Mouse (Mus musculus): ENCODE results near the gene Spred2. TPM values are rescaled to one million over a fixed set of nuclear protein-coding genes. Genes with fewer than 3 reads are reported as not detected.

Gene Spred2
- polyA plus RNA-seq, 1 experiment from 2014 or later, result 7.3 TPM

DNA sequence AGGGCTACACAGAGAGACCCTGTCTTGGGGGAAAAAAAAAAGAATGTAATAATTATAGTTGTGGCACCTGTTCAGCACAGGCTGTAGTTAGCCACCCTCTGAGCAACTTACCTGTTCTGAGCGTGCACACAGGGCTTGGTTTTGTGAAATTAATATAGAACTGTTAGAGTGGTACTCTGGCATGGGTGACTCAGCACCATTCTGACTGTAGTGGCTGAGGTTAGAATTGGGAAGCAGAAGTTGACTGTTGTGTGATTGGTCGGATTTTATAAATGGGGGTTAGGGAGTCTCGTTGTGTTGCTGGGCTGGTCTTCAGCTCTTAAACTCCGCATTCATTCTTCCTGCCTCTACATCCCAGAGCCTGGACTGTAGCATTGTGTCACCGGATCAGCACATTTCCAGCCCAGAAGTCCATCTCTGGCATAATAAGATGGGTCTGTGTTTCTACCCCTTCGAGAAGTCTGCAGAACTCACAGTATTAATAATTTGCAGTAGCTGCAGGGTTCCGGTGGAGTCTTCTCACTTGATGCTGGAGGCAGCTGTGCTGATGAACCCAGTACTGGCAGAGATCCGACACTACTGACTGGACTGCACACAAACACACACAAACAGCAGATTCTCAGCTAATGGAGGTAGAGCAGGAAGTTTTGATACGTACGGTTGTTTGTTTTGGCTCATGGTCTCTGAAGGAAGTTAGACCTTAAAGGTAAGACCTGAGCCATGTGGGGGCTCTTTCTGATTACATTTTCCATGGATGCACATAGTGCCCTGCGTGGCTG, 5.1 kb downstream of the Spred2 start:
- no peaks in the 10 kb centered on the region for H3K27me3 ChIP-seq (ENCODE audit: poor library complexity, severe bottlenecking)
- 87% methylated on average over 11 of the region's 11 CpGs for WGBS
- peaks cover 11% of the 10 kb centered on the region for H3K36me3 ChIP-seq (replicated peaks)
- H3K4me3 ChIP-seq, result no peak overlapping the region
- peaks cover 38% of the 10 kb centered on the region for H3K4me1 ChIP-seq
- H3K27ac ChIP-seq, result no peak overlapping the region
- no peak for DNase-seq (ENCODE audit: extremely low spot score, low spot score)
- no peaks in the 10 kb centered on the region for H3K9me3 ChIP-seq

DNA sequence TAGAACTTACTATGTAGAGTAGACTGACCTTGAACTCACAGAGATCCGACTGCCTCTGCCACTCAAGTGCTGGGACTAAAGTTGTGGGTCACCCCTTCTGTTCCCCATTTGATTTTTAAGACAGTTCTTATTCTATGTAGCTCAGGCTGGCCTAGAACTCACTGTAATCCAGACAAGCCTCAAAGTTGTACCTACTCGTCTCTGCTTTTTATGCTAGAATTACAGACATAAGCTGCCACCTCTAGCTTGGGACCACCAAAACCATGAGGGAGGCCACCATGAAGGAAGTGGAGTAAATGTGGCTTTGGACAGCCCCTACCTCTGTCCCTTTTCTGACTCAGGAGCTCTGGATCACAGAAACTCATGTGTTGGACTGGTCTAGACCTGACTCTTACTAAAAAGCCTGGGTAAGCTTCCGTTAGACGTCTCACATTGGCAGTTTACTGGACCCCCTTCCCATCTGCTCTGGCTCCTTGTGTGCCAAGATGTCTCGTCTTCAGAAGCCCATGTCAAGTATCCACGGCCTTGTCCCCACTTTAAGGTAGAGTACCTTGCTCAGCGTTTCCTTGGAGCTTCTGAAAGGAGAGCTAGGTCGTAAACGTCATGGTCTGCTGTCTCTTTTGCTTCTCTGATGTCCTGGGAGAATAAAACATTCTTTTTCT, 7.5 kb downstream of the Spred2 start:
- DNase-seq (ENCODE audit: extremely low spot score, low spot score), result no peak
- Histone ChIP-seq H3K36me3 (replicated peaks) (peaks cover 14% of the 10 kb centered on the region), H3K9me3 (no peaks in the 10 kb centered on the region), H3K27ac (no peak overlapping the region), H3K4me3 (no peak overlapping the region), H3K4me1 (peaks cover 39% of the 10 kb centered on the region), H3K27me3 (ENCODE audit: poor library complexity, severe bottlenecking) (no peaks in the 10 kb centered on the region)
- WGBS, result 93% methylated on average over 9 of the region's 9 CpGs

DNA sequence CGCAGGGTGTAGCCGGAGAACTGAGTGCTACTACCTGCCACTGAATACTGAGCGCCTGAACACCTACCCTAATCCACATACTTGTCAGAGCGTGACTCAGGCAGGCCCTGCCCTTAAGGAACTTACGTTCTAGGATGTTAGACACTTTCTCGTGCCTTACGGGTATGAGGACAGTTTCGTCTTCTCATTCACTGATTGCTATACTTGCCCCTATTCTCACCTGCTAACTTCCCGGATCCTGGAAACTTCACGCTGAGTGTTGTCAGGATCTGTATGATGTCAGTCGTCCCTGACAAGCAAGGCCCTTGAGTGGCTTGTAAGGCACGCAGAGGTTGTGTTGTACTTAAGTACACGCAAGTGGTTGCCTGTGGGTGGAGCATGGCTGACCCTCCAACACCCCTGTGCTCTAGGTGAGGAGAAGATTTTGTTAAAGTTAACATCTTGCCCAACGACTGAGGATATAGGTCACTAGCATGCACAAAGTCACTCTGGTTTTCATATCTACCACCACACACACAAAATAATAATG, 8.9 kb downstream of the Spred2 start:
- Histone ChIP-seq H3K4me3 (no peak overlapping the region), H3K27ac (no peak overlapping the region), H3K36me3 (replicated peaks) (peaks cover 14% of the 10 kb centered on the region), H3K4me1 (peaks cover 30% of the 10 kb centered on the region), H3K27me3 (ENCODE audit: poor library complexity, severe bottlenecking) (no peaks in the 10 kb centered on the region), H3K9me3 (no peaks in the 10 kb centered on the region)
- no peak for DNase-seq (ENCODE audit: extremely low spot score, low spot score)
- 92% methylated on average over 14 of the region's 14 CpGs for whole genome bisulfite sequencing

DNA sequence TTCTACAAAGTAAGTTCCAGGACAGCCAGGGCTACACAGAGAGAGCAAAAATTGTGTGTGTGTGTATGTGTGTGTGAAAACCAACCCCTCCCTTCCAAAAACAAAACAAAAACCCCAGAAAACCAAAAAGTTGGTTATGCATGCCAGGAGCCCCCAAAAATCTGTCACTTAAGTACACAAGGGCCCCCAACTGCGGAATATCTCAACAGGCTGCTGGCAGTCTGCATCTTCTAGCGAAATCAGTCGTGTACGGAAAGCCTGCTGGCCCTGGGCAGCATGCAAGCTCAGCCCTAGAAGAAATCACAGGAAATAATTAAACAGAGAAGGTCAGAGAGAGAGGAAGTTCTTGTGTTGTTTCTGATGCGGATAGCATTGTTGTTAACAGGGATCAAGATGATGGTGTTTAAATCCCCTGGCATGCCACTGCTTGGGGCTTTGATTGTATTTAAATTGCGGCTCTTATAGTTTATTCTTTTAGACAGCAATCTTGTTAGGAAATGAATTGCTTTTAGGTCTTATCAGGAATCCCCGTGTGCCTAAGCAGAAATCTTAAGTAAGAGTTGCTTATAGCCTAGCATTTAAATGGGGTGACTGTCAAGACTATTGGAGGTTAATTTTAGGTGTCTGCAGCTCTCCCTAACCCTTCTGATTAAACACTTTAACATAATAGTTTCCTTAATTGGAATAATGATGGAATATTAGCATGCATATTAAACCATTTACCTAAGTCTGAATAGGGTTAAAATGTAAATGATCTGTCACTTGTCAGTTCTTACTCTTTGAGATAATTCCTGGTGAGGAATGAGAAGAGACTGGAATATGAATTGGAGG, 11.6 kb downstream of the Spred2 start:
- Histone ChIP-seq H3K36me3 (replicated peaks) (peaks cover 24% of the 10 kb centered on the region), H3K9me3 (no peaks in the 10 kb centered on the region), H3K27me3 (ENCODE audit: poor library complexity, severe bottlenecking) (no peaks in the 10 kb centered on the region), H3K4me3 (no peak overlapping the region), H3K27ac (no peak overlapping the region), H3K4me1 (peaks cover 12% of the 10 kb centered on the region)
- 68% methylated on average over 7 of the region's 7 CpGs for WGBS
- no peak for DNase-seq (ENCODE audit: extremely low spot score, low spot score)

GRCm38 (mm10) chr11:19938456-19939004, 14.4 kb downstream of the Spred2 start:
- no peak for DNase-seq (ENCODE audit: extremely low spot score, low spot score)
- no peak overlapping the region for H3K4me3 ChIP-seq
- H3K9me3 ChIP-seq, result no peaks in the 10 kb centered on the region
- no peak overlapping the region for H3K27ac ChIP-seq
- H3K4me1 ChIP-seq, result peaks cover 20% of the 10 kb centered on the region
- no peaks in the 10 kb centered on the region for H3K27me3 ChIP-seq (ENCODE audit: poor library complexity, severe bottlenecking)
- 93% methylated on average over 10 of the region's 10 CpGs for WGBS
- H3K36me3 ChIP-seq (replicated peaks), result peaks cover 33% of the 10 kb centered on the region

- Histone ChIP-seq H3K4me3 (no peak overlapping the region), H3K36me3 (replicated peaks) (peaks cover 35% of the 10 kb centered on the region), H3K27me3 (ENCODE audit: poor library complexity, severe bottlenecking) (no peaks in the 10 kb centered on the region), H3K4me1 (peaks cover 23% of the 10 kb centered on the region), H3K27ac (no peak overlapping the region), H3K9me3 (no peaks in the 10 kb centered on the region)
- 90% methylated on average over 5 of the region's 5 CpGs for WGBS
- no peak for DNase-seq (ENCODE audit: extremely low spot score, low spot score)
These were observed 15.1 kb downstream of the Spred2 start for GRCm38 (mm10) chr11:19939305-19939730.

- Histone ChIP-seq H3K4me1 (peaks cover 28% of the 10 kb centered on the region), H3K27ac (no peak overlapping the region), H3K36me3 (replicated peaks) (peaks cover 37% of the 10 kb centered on the region), H3K9me3 (no peaks in the 10 kb centered on the region), H3K4me3 (no peak overlapping the region), H3K27me3 (ENCODE audit: poor library complexity, severe bottlenecking) (no peaks in the 10 kb centered on the region)
- WGBS, result 93% methylated on average over 8 of the region's 8 CpGs
- no peak for DNase-seq (ENCODE audit: extremely low spot score, low spot score)
These were observed 15.7 kb downstream of the Spred2 start for GRCm38 (mm10) chr11:19939831-19940230.

DNA sequence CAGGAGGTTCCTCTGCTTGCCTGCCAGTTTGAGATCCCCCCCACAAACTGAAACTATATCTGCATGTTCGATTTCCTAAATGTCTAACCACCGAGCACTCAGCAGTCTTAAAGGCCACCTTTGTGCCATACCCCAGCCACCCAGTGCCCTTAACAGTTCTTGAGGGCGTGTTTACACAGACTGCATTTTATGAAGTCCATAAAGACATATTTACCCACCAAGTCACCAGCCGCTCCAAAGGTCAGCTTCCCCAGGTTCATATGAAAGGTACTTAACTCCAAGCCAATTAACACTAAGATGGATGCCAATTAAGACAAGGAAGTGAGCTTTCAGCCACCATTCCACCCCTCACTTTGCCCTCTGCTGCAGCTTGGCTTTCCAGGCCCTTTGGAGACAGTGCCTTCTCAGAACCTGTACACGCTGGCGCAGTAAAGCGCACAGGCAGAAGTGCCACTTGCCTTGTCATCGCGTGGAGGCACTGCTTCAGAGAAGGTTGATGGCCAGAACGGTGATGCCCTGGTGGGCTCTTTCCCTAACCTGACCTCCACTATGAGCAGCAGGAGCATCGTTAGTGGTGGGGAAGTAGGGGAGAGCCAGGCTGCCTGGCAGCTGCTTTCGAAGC, 17.1 kb downstream of the Spred2 start:
- WGBS, result 87% methylated on average over 12 of the region's 12 CpGs
- DNase-seq (ENCODE audit: extremely low spot score, low spot score), result no peak
- H3K36me3 ChIP-seq (replicated peaks), result peaks cover 51% of the 10 kb centered on the region
- H3K27me3 ChIP-seq (ENCODE audit: poor library complexity, severe bottlenecking), result no peaks in the 10 kb centered on the region
- peaks cover 26% of the 10 kb centered on the region for H3K4me1 ChIP-seq
- 0 out of 2 replicates have a peak overlapping the region, but pooled peaks have one; percentile 9 for H3K27ac ChIP-seq
- peaks cover 4% of the 10 kb centered on the region; the same call in 1 of the 2 replicates for H3K9me3 ChIP-seq
- H3K4me3 ChIP-seq, result no peak overlapping the region

DNA sequence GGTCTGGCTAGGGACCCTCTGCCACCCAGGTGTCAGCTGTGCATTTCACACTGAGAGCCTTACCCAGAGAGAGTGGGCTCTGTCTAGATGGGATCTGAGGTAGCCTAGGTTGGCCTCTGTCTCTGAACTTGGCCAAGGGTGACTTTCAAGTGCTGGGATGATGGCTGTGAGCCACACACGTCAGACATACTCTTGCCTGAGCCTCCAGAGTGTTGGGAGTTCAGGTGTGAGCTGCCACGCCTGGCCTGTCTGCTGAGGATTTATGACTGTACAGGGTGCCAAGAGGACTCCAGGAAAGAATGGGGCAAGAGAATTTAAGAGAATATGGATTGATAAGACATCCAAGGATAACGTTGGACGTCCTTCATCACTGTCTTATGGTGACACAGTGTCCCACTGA, 17.8 kb downstream of the Spred2 start:
- Histone ChIP-seq H3K9me3 (peaks cover 4% of the 10 kb centered on the region; the same call in 1 of the 2 replicates), H3K4me1 (peaks cover 25% of the 10 kb centered on the region), H3K36me3 (replicated peaks) (peaks cover 55% of the 10 kb centered on the region), H3K27me3 (ENCODE audit: poor library complexity, severe bottlenecking) (no peaks in the 10 kb centered on the region), H3K27ac (no peak overlapping the region), H3K4me3 (no peak overlapping the region)
- WGBS, result 90% methylated on average over 4 of the region's 4 CpGs
- no peak for DNase-seq (ENCODE audit: extremely low spot score, low spot score)

GRCm38 (mm10) chr11:19943753-19944152, 19.6 kb downstream of the Spred2 start:
- 94% methylated on average over 2 of the region's 2 CpGs for WGBS
- Histone ChIP-seq H3K4me1 (peaks cover 29% of the 10 kb centered on the region), H3K27ac (no peak overlapping the region), H3K9me3 (peaks cover 4% of the 10 kb centered on the region; the same call in 1 of the 2 replicates), H3K27me3 (ENCODE audit: poor library complexity, severe bottlenecking) (no peaks in the 10 kb centered on the region), H3K36me3 (replicated peaks) (peaks cover 55% of the 10 kb centered on the region), H3K4me3 (no peak overlapping the region)
- no peak for DNase-seq (ENCODE audit: extremely low spot score, low spot score)

DNA sequence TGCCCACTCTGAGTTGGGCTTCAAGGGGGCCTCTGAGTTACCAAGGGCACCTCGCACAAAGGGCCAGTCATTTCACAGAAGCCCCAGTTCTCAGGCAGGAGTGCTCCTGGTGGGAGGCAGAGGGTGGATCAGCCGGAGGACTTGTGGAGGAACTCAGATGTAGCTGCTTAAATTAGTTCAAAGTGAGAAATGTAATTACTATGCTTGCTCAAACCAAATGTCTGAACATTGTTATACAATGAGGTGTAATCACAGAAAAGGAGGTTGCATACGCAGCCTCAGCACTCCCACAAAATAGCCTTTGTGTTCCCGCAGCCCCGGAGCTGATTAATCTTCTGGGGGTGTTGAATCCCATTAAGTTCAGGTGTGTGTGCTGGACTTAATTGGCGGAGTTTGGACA, 20.5 kb downstream of the Spred2 start:
- peaks cover 55% of the 10 kb centered on the region for H3K36me3 ChIP-seq (replicated peaks)
- H3K9me3 ChIP-seq, result peaks cover 4% of the 10 kb centered on the region; the same call in 1 of the 2 replicates

GRCm38 (mm10) chr11:19946721-19947120, 22.5 kb downstream of the Spred2 start:
- H3K4me3 ChIP-seq, result no peak overlapping the region
- H3K4me1 ChIP-seq, result peaks cover 44% of the 10 kb centered on the region
- H3K27me3 ChIP-seq (ENCODE audit: poor library complexity, severe bottlenecking), result no peaks in the 10 kb centered on the region
- no peak overlapping the region for H3K27ac ChIP-seq
- peaks cover 4% of the 10 kb centered on the region; the same call in 1 of the 2 replicates for H3K9me3 ChIP-seq
- no peak for DNase-seq (ENCODE audit: extremely low spot score, low spot score)
- 94% methylated on average over 7 of the region's 7 CpGs for WGBS
- peaks cover 36% of the 10 kb centered on the region for H3K36me3 ChIP-seq (replicated peaks)

More for the DNA sequence above, 20.5 kb downstream of the Spred2 start:
- 72% methylated on average over 6 of the region's 6 CpGs for WGBS
- Histone ChIP-seq H3K27me3 (ENCODE audit: poor library complexity, severe bottlenecking) (no peaks in the 10 kb centered on the region), H3K4me3 (no peak overlapping the region), H3K27ac (no peak overlapping the region), H3K4me1 (peaks cover 32% of the 10 kb centered on the region)
- no peak for DNase-seq (ENCODE audit: extremely low spot score, low spot score)
